Mouse (Mus musculus): ENCODE measurements around the gene Creld1. TPM values are rescaled to one million over a fixed set of nuclear protein-coding genes. Genes with fewer than 3 reads are reported as not detected.

Creld1 gene
- polyA plus RNA-seq, 1 experiment from 2014 or later: 42.7 TPM

- 87% methylated on average over 14 of the region's 14 CpGs for WGBS
- Histone ChIP-seq H3K4me2 (no peak overlapping the region), H3K9me3 (replicated peaks) (no peaks in the 10 kb centered on the region), H3K27me3 (replicated peaks) (no peaks in the 10 kb centered on the region), H3K4me3 (no peak overlapping the region), H3K36me3 (peaks cover 57% of the 10 kb centered on the region), H3K9ac (no peak overlapping the region), H3K27ac (ENCODE audit: poor library complexity, severe bottlenecking) (no peak overlapping the region), H3K4me1 (replicated peaks) (peaks cover 9% of the 10 kb centered on the region; the same call in 1 of the 2 replicates)
- no peak for ATAC-seq (ENCODE audit: insufficient number of reproducible peaks, low FRiP score)
Observed at GRCm38 (mm10) chr6:113489410-113489809, 6.3 kb downstream of the Creld1 start.

GRCm38 (mm10) chr6:113492101-113492864, 9.2 kb downstream of the Creld1 start:
- Histone ChIP-seq H3K27ac (ENCODE audit: poor library complexity, severe bottlenecking) (no peak overlapping the region), H3K4me1 (replicated peaks) (peaks cover 11% of the 10 kb centered on the region), H3K9ac (no peak overlapping the region), H3K27me3 (replicated peaks) (peaks cover 26% of the 10 kb centered on the region), H3K9me3 (replicated peaks) (no peaks in the 10 kb centered on the region), H3K4me3 (no peak overlapping the region), H3K4me2 (no peak overlapping the region), H3K36me3 (peaks cover 49% of the 10 kb centered on the region)
- 69% methylated on average over 24 of the region's 24 CpGs for WGBS
- no peak for ATAC-seq (ENCODE audit: insufficient number of reproducible peaks, low FRiP score)

- Histone ChIP-seq H3K9ac (peak overlapping the region; percentile 59), H3K9me3 (replicated peaks) (no peaks in the 10 kb centered on the region), H3K4me3 (peak overlapping the region; percentile 51), H3K36me3 (peaks cover 35% of the 10 kb centered on the region), H3K4me1 (replicated peaks) (peaks cover 9% of the 10 kb centered on the region), H3K27me3 (replicated peaks) (peaks cover 37% of the 10 kb centered on the region), H3K4me2 (peak overlapping the region; percentile 81), H3K27ac (ENCODE audit: poor library complexity, severe bottlenecking) (no peak overlapping the region)
- ATAC-seq (ENCODE audit: insufficient number of reproducible peaks, low FRiP score): peak; percentile 78
- WGBS: 1% methylated on average over 54 of the region's 54 CpGs
Observed at GRCm38 (mm10) chr6:113494258-113494788, 11.2 kb downstream of the Creld1 start.

- peak overlapping the region; percentile 59 for H3K9ac ChIP-seq
- H3K36me3 ChIP-seq: peaks cover 27% of the 10 kb centered on the region
- no peaks in the 10 kb centered on the region for H3K9me3 ChIP-seq (replicated peaks)
- H3K27ac ChIP-seq (ENCODE audit: poor library complexity, severe bottlenecking): no peak overlapping the region
- peaks cover 45% of the 10 kb centered on the region for H3K27me3 ChIP-seq (replicated peaks)
- H3K4me1 ChIP-seq (replicated peaks): peaks cover 9% of the 10 kb centered on the region
- peak overlapping the region; percentile 51 for H3K4me3 ChIP-seq
- H3K4me2 ChIP-seq: peak overlapping the region; percentile 81
- no peak for ATAC-seq (ENCODE audit: insufficient number of reproducible peaks, low FRiP score)
- WGBS: 21% methylated on average over 28 of the region's 28 CpGs
Observed at GRCm38 (mm10) chr6:113495071-113495675, 12.1 kb downstream of the Creld1 start.

- WGBS: 70% methylated on average over 6 of the region's 6 CpGs
- H3K4me3 ChIP-seq: no peak overlapping the region
- peaks cover 76% of the 10 kb centered on the region for H3K27me3 ChIP-seq (replicated peaks)
Observed at GRCm38 (mm10) chr6:113499346-113499745, 16.2 kb downstream of the Creld1 start.

GRCm38 (mm10) chr6:113501388-113502084, 18.4 kb downstream of the Creld1 start, which contains the start of gene Prrt3:
Prrt3 (minus strand) TSS chr6:113501931.
- WGBS: 3% methylated on average over 32 of the region's 32 CpGs
- H3K9ac ChIP-seq: peak within 1 kb of the TSS; percentile 13; the same call in 1 of the 2 replicates
- no peak; the same call in 1 of the 2 replicates for ATAC-seq (ENCODE audit: insufficient number of reproducible peaks, low FRiP score)

More at GRCm38 (mm10) chr6:113499346-113499745, 16.2 kb downstream of the Creld1 start:
- Histone ChIP-seq H3K4me2 (no peak overlapping the region), H3K36me3 (no peaks in the 10 kb centered on the region), H3K9me3 (replicated peaks) (peaks cover 6% of the 10 kb centered on the region; the same call in 1 of the 2 replicates), H3K9ac (no peak overlapping the region), H3K27ac (ENCODE audit: poor library complexity, severe bottlenecking) (no peak overlapping the region), H3K4me1 (replicated peaks) (peaks cover 15% of the 10 kb centered on the region)
- no peak for ATAC-seq (ENCODE audit: insufficient number of reproducible peaks, low FRiP score)

GRCm38 (mm10) chr6:113502801-113503200, 19.7 kb downstream of the Creld1 start:
- Histone ChIP-seq H3K4me3 (no peak overlapping the region), H3K27me3 (replicated peaks) (peaks cover 45% of the 10 kb centered on the region), H3K9me3 (replicated peaks) (peaks cover 6% of the 10 kb centered on the region; the same call in 1 of the 2 replicates), H3K4me2 (no peak overlapping the region), H3K36me3 (no peaks in the 10 kb centered on the region), H3K4me1 (replicated peaks) (peaks cover 6% of the 10 kb centered on the region), H3K9ac (no peak overlapping the region), H3K27ac (ENCODE audit: poor library complexity, severe bottlenecking) (no peak overlapping the region)
- no peak for ATAC-seq (ENCODE audit: insufficient number of reproducible peaks, low FRiP score)
- 60% methylated on average over 2 of the region's 2 CpGs for WGBS

More at GRCm38 (mm10) chr6:113501388-113502084, 18.4 kb downstream of the Creld1 start, which contains the start of gene Prrt3:
- Histone ChIP-seq H3K36me3 (no peaks in the 10 kb centered on the region), H3K27me3 (replicated peaks) (peaks cover 58% of the 10 kb centered on the region), H3K9me3 (replicated peaks) (peaks cover 6% of the 10 kb centered on the region; the same call in 1 of the 2 replicates), H3K4me1 (replicated peaks) (peaks cover 6% of the 10 kb centered on the region), H3K27ac (ENCODE audit: poor library complexity, severe bottlenecking) (no peak within 1 kb of the TSS), H3K4me2 (peak within 1 kb of the TSS; percentile 66), H3K4me3 (peak within 1 kb of the TSS; percentile 30)

- no peak overlapping the region for H3K4me2 ChIP-seq
- H3K4me1 ChIP-seq (replicated peaks): peaks cover 14% of the 10 kb centered on the region
- no peaks in the 10 kb centered on the region for H3K36me3 ChIP-seq
- no peak for ATAC-seq (ENCODE audit: insufficient number of reproducible peaks, low FRiP score)
- 94% methylated on average over 1 of the region's 1 CpGs for WGBS
- no peak overlapping the region for H3K9ac ChIP-seq
- no peak overlapping the region for H3K4me3 ChIP-seq
- H3K27me3 ChIP-seq (replicated peaks): peaks cover 25% of the 10 kb centered on the region
- H3K27ac ChIP-seq (ENCODE audit: poor library complexity, severe bottlenecking): no peak overlapping the region
- H3K9me3 ChIP-seq (replicated peaks): peaks cover 6% of the 10 kb centered on the region; the same call in 1 of the 2 replicates
Observed at GRCm38 (mm10) chr6:113505689-113506088, 22.6 kb downstream of the Creld1 start.

- H3K27ac ChIP-seq (ENCODE audit: poor library complexity, severe bottlenecking): no peak overlapping the region
- H3K4me1 ChIP-seq (replicated peaks): peaks cover 8% of the 10 kb centered on the region; the same call in 1 of the 2 replicates
- ATAC-seq (ENCODE audit: insufficient number of reproducible peaks, low FRiP score): no peak
- no peak overlapping the region for H3K9ac ChIP-seq
- H3K4me3 ChIP-seq: no peak overlapping the region
- peaks cover 11% of the 10 kb centered on the region for H3K27me3 ChIP-seq (replicated peaks)
- H3K4me2 ChIP-seq: no peak overlapping the region
- H3K9me3 ChIP-seq (replicated peaks): peaks cover 6% of the 10 kb centered on the region; the same call in 1 of the 2 replicates
- no peaks in the 10 kb centered on the region for H3K36me3 ChIP-seq
Observed at GRCm38 (mm10) chr6:113507130-113507529, 24.0 kb downstream of the Creld1 start.

GRCm38 (mm10) chr6:113508272-113508946, 25.3 kb downstream of the Creld1 start:
- WGBS: 55% methylated on average over 7 of the region's 7 CpGs
- peaks cover 8% of the 10 kb centered on the region; the same call in 1 of the 2 replicates for H3K4me1 ChIP-seq (replicated peaks)
- ATAC-seq (ENCODE audit: insufficient number of reproducible peaks, low FRiP score): no peak

More at GRCm38 (mm10) chr6:113508272-113508946, 25.3 kb downstream of the Creld1 start:
- Histone ChIP-seq H3K9me3 (replicated peaks) (0 out of 2 replicates have a peak, but pooled peaks cover under 1% of the 10 kb centered on the region), H3K36me3 (peaks cover 8% of the 10 kb centered on the region), H3K27ac (ENCODE audit: poor library complexity, severe bottlenecking) (no peak overlapping the region), H3K27me3 (replicated peaks) (no peaks in the 10 kb centered on the region), H3K4me2 (no peak overlapping the region), H3K9ac (no peak overlapping the region), H3K4me3 (no peak overlapping the region)
